Mouse (Mus musculus) liver, embryonic 14.5 days (tissue): ENCODE results near the gene Ppig. TPM values are rescaled to one million over a fixed set of nuclear protein-coding genes. Genes with fewer than 3 reads are reported as not detected.
A peak's percentile ranks its signal among the peaks of the same experiment; 100 is the strongest.
"Not testable (repeated sequence)": the region's sequence is repeated elsewhere in the genome, so short reads cannot be mapped to it uniquely, and the experiment has no call there.

Experiments used
- ATAC-seq: fragments of 200-750 bp; cut with Nextera tagmentation; 2 replicates; pipeline ENCODE4 v1.8.0; 2017; ENCODE audit warnings: moderate number of reproducible peaks, mild to moderate bottlenecking, moderate library complexity; ENCODE audit not compliant: insufficient read depth
- DNase-seq, 3 experiments: peaks; one replicate each; pipeline ENCODE4 v3.0.0-alpha.2; 2012 to 2013; ENCODE audit warnings: low read depth in 3 of 3, low spot score in 3 of 3
- H3K27ac ChIP-seq: fragments of 300-500 bp; sonication (generic); 2 replicates; pipeline ENCODE4 v1.5.1; 2014; ENCODE audit warnings: moderate library complexity, mild to moderate bottlenecking, control low read depth, inconsistent platforms
- H3K27me3 ChIP-seq: fragments of 300-500 bp; sonication (generic); 2 replicates; pipeline ENCODE4 v1.6.1; 2014; ENCODE audit warnings: mild to moderate bottlenecking, low read length, moderate library complexity; ENCODE audit not compliant: control insufficient read depth, insufficient read depth
- H3K36me3 ChIP-seq: fragments of 300-500 bp; sonication (generic); replicated peaks from 2 replicates; pipeline ENCODE4 v1.6.1; 2014; ENCODE audit warnings: low read depth; ENCODE audit not compliant: control insufficient read depth, insufficient read depth
- H3K4me1 ChIP-seq, 2 experiments: fragments of 200-500 bp in 1 of 2; fragments of 300-500 bp in 1 of 2; sonication (generic) in 1 of 2; replicated peaks; 2 replicates each; pipeline ENCODE4 v1.6.1; 2012 to 2014; ENCODE audit warnings: antibody characterized with exemption in 1 of 2, inconsistent platforms in 1 of 2, low read length in 1 of 2; ENCODE audit not compliant: control insufficient read depth in 2 of 2, insufficient read depth in 2 of 2
- H3K4me2 ChIP-seq: fragments of 300-500 bp; sonication (generic); 2 replicates; pipeline ENCODE4 v1.6.1; 2014; ENCODE audit warnings: low read depth, mild to moderate bottlenecking, control low read depth, moderate library complexity
- H3K4me3 ChIP-seq, 2 experiments: fragments of 200-500 bp in 1 of 2; fragments of 300-500 bp in 1 of 2; sonication (generic) in 1 of 2; 2 replicates each; pipeline ENCODE4 v1.5.1; 2012 to 2014; ENCODE audit warnings: low read depth in 2 of 2, low read length in 2 of 2, mild to moderate bottlenecking in 2 of 2, control low read depth in 1 of 2, inconsistent platforms in 1 of 2, moderate library complexity in 1 of 2; ENCODE audit not compliant: insufficient read depth in 1 of 2
- H3K9ac ChIP-seq: fragments of 300-500 bp; sonication (generic); replicated peaks from 2 replicates; pipeline ENCODE4 v1.6.1; 2014; ENCODE audit warnings: mild to moderate bottlenecking, control low read depth, moderate library complexity
- H3K9me3 ChIP-seq: fragments of 300-500 bp; sonication (generic); 2 replicates; pipeline ENCODE4 v1.6.1; 2016; ENCODE audit warnings: low read length, mixed read lengths; ENCODE audit not compliant: control insufficient read depth
- CTCF ChIP-seq: IDR thresholded peaks from 2 replicates; pipeline ENCODE4 v1.5.1; 2016; ENCODE audit warnings: antibody characterized with exemption, low read depth, control low read depth
- EP300 ChIP-seq: IDR thresholded peaks from 2 replicates; pipeline ENCODE4 v1.6.1; 2016; ENCODE audit warnings: antibody characterized with exemption, low read depth
- WGBS: fragments of 180-500 bp; shearing (Covaris S2); extraction: QIAGEN DNeasy Blood & Tissue Kit; methylation state at CpG from one replicate; pipeline ENCODE4 v1.1.7; 2014; ENCODE audit not compliant: insufficient replicate concordance; 5-methylcytosine and 5-hydroxymethylcytosine counted together
- polyA plus RNA-seq, 2 experiments: library from polyadenylated mRNA; depleted of rRNA in 1 of 2; stranded (reverse) in 1 of 2; unstranded in 1 of 2; fragments of >200 nt; fragmentation: Nextera tagmentation in 1 of 2; extraction: Ambion mirVana in 1 of 2; gene quantifications; 2 replicates each; pipeline versions ENCODE4 v1.2.1 to v1.2.3; 2012 to 2014

The Ppig gene
- 5.5 and 10.0 TPM in 2 replicates for polyA plus RNA-seq (2012; rRNA removed)
- 58.7 and 60.2 TPM in 2 replicates for polyA plus RNA-seq (2014; fragmentation: Nextera tagmentation; extraction: Ambion mirVana)

DNA sequence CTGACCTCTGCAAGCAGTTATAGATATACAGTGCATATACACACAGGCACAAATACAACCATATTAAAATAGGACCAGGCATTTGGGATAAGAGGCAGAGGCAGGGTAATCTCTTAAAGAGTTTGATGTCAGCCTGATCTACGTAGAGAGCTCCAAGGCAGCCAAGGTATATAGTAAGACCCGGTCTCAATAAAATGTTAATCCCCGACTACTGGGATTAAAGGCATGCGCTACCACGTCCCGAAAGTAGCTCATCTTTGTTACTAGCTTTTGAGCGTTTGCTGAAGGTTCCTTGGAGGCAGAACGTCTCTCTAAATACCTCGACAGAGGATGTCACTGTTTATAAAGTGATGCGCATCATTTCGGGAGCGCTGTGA, at the start of gene Ppig:
Gene Ppig (plus strand): TSS at position 273 of the 377 bp plus-strand sequence.
- Histone ChIP-seq H3K27me3 (no peaks in the 10 kb centered on the region), H3K4me2 (peak within 1 kb of the TSS; percentile 79), H3K9ac (peak within 1 kb of the TSS; percentile 95), H3K27ac (peak within 1 kb of the TSS; percentile 36), H3K4me1 (peaks cover 7 to 9% of the 10 kb centered on the region in 2 experiments), H3K9me3 (no peaks in the 10 kb centered on the region), H3K36me3 (no peaks in the 10 kb centered on the region), H3K4me3 (peak within 1 kb of the TSS; percentile 84 to 96)
- DNase-seq = no peak
- peak; percentile 2; the same call in 1 of the 2 replicates for ATAC-seq
- 4% methylated on average over 12 of the region's 12 CpGs for WGBS
- TF ChIP-seq CTCF = no peak
- TF ChIP-seq EP300 = no peak

DNA sequence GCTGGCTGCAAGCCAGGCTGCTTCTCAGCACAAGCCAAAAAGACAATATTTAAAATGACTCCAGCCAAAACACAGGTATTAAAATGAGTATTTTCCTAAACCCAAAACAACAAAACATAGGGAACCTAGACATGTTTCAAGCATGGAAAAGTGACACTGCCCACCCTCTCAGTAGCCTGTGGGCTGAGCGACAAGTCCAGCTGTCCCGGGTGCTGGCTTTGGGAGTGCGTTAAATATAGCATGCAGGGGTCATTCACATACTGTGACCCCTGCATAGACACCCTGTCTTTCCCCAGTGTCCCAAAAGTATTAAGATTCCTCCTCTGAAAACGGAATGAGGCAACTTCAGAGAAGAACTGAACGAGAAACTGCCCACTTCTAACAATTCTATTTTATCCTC, 48.6 kb upstream of the Ppig start:
- no peaks in the 10 kb centered on the region for H3K4me1 ChIP-seq
- no peaks in the 10 kb centered on the region for H3K9me3 ChIP-seq
- ATAC-seq (no peak), DNase-seq (no peak)
- no peaks in the 10 kb centered on the region for H3K36me3 ChIP-seq
- H3K27ac ChIP-seq = no peak overlapping the region
- H3K9ac ChIP-seq = no peak overlapping the region
- TF ChIP-seq EP300 (no peak), CTCF (no peak)
- no peak overlapping the region for H3K4me2 ChIP-seq
- no peaks in the 10 kb centered on the region for H3K27me3 ChIP-seq
- WGBS = 58% methylated on average over 5 of the region's 5 CpGs
- H3K4me3 ChIP-seq = no peak overlapping the region

DNA sequence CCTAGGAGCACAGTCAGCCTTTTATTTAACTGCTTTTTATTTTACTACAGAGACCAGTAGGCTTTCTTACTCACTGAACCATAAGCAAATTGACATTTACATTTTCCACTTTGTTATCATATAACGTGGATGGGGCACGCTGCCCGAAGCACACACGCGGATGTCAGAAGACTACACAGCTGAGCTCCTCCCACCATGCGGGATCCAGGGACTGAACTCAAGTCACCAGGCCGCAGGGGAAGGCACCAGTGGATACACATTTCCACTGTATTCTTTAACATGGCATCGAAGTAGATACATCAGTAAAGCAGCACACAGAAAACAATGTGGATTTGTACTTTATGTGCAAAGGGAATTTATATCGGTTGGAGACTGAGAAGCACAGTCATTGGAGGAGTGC, 47.1 kb upstream of the Ppig start:
- no peak for TF ChIP-seq EP300
- no peak for TF ChIP-seq CTCF
- Histone ChIP-seq H3K4me3 (no peak overlapping the region), H3K27ac (no peak overlapping the region), H3K36me3 (no peaks in the 10 kb centered on the region), H3K9me3 (no peaks in the 10 kb centered on the region), H3K4me1 (no peaks in the 10 kb centered on the region), H3K27me3 (no peaks in the 10 kb centered on the region), H3K9ac (no peak overlapping the region), H3K4me2 (no peak overlapping the region)
- DNase-seq (no peak), ATAC-seq (no peak)
- WGBS = 81% methylated on average over 9 of the region's 9 CpGs

DNA sequence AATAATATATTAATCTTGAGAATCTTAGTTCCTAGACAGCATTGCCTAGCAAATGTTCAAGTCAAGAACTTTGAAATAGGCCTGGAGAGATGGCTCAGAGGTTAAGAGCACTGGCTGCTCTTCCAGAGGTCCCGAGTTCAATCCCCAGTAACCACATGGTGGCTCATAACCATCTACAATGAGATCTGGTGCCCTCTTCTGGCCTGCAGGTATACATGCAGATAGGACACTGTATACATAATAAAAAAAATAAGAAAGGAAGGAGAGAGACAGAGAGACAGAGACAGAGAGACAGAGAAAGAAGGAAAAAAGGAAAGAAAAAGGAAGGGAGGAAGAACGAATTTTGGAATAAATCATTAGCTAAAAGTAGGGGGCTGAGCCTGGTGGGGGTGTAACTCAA, 45.6 kb upstream of the Ppig start:
- Histone ChIP-seq H3K4me2 (no peak overlapping the region), H3K9ac (no peak overlapping the region), H3K36me3 (no peaks in the 10 kb centered on the region), H3K4me1 (no peaks in the 10 kb centered on the region), H3K4me3 (no peak overlapping the region), H3K27me3 (no peaks in the 10 kb centered on the region), H3K9me3 (no peaks in the 10 kb centered on the region), H3K27ac (no peak overlapping the region)
- ATAC-seq = no peak
- DNase-seq = no peak
- WGBS = 28% methylated on average over 2 of the region's 2 CpGs
- TF ChIP-seq CTCF = peak; percentile 54
- TF ChIP-seq EP300 = no peak

DNA sequence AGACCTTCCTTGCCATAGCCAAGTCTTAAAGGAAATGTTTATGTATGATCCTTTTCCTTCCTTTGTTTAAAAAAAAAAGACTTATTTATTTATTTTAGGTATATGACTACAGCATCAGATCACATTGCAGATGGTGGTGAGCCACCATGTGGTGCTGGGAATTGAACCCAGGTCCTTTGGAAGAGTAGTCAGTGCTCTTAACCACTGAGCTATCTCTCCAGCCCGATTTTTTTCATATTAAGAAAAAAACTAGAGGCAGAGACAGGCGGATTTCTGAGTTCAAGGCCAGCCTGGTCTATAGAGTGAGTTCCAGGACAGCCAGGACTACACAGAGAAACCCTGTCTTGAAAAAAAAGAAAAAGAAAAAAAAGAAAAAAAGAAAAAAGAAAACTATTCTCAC, 45.1 kb upstream of the Ppig start:
- not testable (repeated sequence) for ATAC-seq, H3K9ac ChIP-seq, H3K27ac ChIP-seq, H3K4me3 ChIP-seq, H3K27me3 ChIP-seq, H3K9me3 ChIP-seq, DNase-seq, H3K4me2 ChIP-seq, H3K36me3 ChIP-seq, H3K4me1 ChIP-seq
- 46% methylated on average over 2 of the region's 2 CpGs for WGBS
